ENCODE assay signal across 27 mouse cellular contexts in the genomic region with DNA sequence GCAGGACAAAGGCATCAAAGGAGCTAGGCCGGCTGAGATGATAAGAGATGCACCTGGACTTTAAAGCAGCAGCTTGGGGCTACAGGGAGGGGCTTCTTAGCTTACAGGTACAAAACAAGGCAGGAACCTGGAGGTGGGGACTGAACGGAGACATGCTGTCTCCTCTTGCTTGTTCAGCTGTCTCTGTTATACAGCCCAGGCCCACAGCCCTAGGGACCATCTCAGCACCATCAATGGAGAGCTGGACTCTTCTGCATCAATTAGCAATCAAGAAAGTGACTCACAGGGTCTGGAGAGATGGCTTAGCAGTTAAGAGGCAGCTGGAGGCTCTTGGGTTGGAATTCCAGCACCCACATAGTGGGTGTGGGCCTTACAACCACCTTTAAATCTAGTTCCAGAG. TPM values are rescaled to one million over a fixed set of nuclear protein-coding genes. Genes with fewer than 3 reads are reported as not detected.
DNase-seq lines count a peak whose midpoint lies in the region; ATAC-seq and TF ChIP-seq lines count a peak whose summit lies in the region.
"Had no signal": no experiment of that assay in that cellular context is flagged by ENCODE, and none has a peak within 500 bp of the region (broad histone marks: within the 10 kb centered on the region; RNA-seq: fewer than 3 reads in every experiment).

No protein-coding gene starts in this region.

- ATAC-seq in hindbrain, postnatal 0 days, result no peak
- no peak for ATAC-seq in CD4-positive, CD25-positive, alpha-beta regulatory T cell, adult 4 months
- no peak for ATAC-seq in kidney, embryonic 16.5 days (ENCODE audit: low FRiP score, low TSS enrichment)
- ATAC-seq: activated CD4-positive, CD25-positive, alpha-beta regulatory T cell, adult 4 months; forebrain, embryonic 14.5 days; forebrain, embryonic 16.5 days; Patski had no signal

- H3K9me3 ChIP-seq in E14TG2a.4 (ENCODE audit: low read length), result no peaks in the 10 kb centered on the region
- no peaks in the 10 kb centered on the region for H3K9me3 ChIP-seq in hindbrain, postnatal 0 days (ENCODE audit: low read length)
- no peaks in the 10 kb centered on the region for H3K9me3 ChIP-seq in kidney, embryonic 16.5 days (ENCODE audit: low read length)
- H3K9me3 ChIP-seq: embryonic facial prominence, embryonic 13.5 days; embryonic facial prominence, embryonic 15.5 days; forebrain, embryonic 10.5 days; forebrain, embryonic 12.5 days had no signal

- no peaks in the 10 kb centered on the region for H3K36me3 ChIP-seq in E14TG2a.4 (ENCODE audit: insufficient read depth, low read length)
- no peaks in the 10 kb centered on the region for H3K36me3 ChIP-seq in hindbrain, postnatal 0 days (ENCODE audit: insufficient read depth, low read length)
- no peaks in the 10 kb centered on the region for H3K36me3 ChIP-seq in kidney, embryonic 16.5 days (ENCODE audit: insufficient read depth, low read length)
- H3K36me3 ChIP-seq: embryonic facial prominence, embryonic 13.5 days; embryonic facial prominence, embryonic 15.5 days; forebrain, embryonic 10.5 days; forebrain, embryonic 12.5 days; G1E had no signal

- DNase-seq in ES-CJ7 (ENCODE audit: low read depth, low spot score) (peak; percentile 37), ZHBTc4 (ENCODE audit: low read depth, low spot score) (peak; percentile 23)
- peak; percentile 36 for DNase-seq in Muller cell, postnatal 12 days (ENCODE audit: inconsistent ontology term)
- DNase-seq in hindbrain, postnatal 0 days (ENCODE audit: low spot score), result no peak
- DNase-seq in thymus, postnatal 36 days, result no peak
- DNase-seq: adrenal gland, adult 8-10 months; adrenal gland, postnatal 14 days; adrenal gland, postnatal 36 days; cerebellum, adult 18-20 months; cerebellum, adult 8-10 months; cerebellum, adult 9-11 months; cerebellum, postnatal 14 days; cerebellum, postnatal 36 days; embryo, embryonic 11 days had no signal

- H3K9ac ChIP-seq in hindbrain, postnatal 0 days (replicated peaks; ENCODE audit: low read length), result no peak overlapping the region
- H3K9ac ChIP-seq in kidney, embryonic 16.5 days (replicated peaks; ENCODE audit: low read length), result no peak overlapping the region
- H3K9ac ChIP-seq: embryonic facial prominence, embryonic 13.5 days; embryonic facial prominence, embryonic 15.5 days; forebrain, embryonic 12.5 days had no signal

- TF ChIP-seq CTCF in E14TG2a.4 (conservative IDR thresholded peaks at IDR 0.05; ENCODE audit: low read length), result no peak
- TF ChIP-seq CTCF in hindbrain, postnatal 0 days (IDR thresholded peaks at IDR 0.05; ENCODE audit: low read depth), result no peak

- no peak overlapping the region for H3K27ac ChIP-seq in hindbrain, postnatal 0 days
- H3K27ac ChIP-seq in kidney, embryonic 16.5 days (ENCODE audit: low read length), result no peak overlapping the region
- H3K27ac ChIP-seq: embryonic facial prominence, embryonic 13.5 days; embryonic facial prominence, embryonic 15.5 days; forebrain, embryonic 10.5 days; forebrain, embryonic 12.5 days had no signal

- peaks cover 37% of the 10 kb centered on the region for H3K4me1 ChIP-seq in E14TG2a.4 (replicated peaks; ENCODE audit: low read depth, low read length)
- no peaks in the 10 kb centered on the region for H3K4me1 ChIP-seq in hindbrain, postnatal 0 days (ENCODE audit: insufficient read depth, low read length)
- no peaks in the 10 kb centered on the region for H3K4me1 ChIP-seq in kidney, embryonic 16.5 days (ENCODE audit: insufficient read depth, low read length)
- H3K4me1 ChIP-seq: embryonic facial prominence, embryonic 13.5 days; embryonic facial prominence, embryonic 15.5 days; forebrain, embryonic 10.5 days; forebrain, embryonic 12.5 days had no signal

- H3K4me3 ChIP-seq in E14TG2a.4 (replicated peaks; ENCODE audit: low read length), result 0 out of 2 replicates have a peak overlapping the region, but pooled peaks have one; percentile 14
- no peak overlapping the region for H3K4me3 ChIP-seq in hindbrain, postnatal 0 days (ENCODE audit: low read length)
- H3K4me3 ChIP-seq in kidney, embryonic 16.5 days (ENCODE audit: low read length), result no peak overlapping the region
- H3K4me3 ChIP-seq: embryonic facial prominence, embryonic 13.5 days; embryonic facial prominence, embryonic 15.5 days; erythroblast, embryonic 14.5 days; forebrain, embryonic 10.5 days; forebrain, embryonic 12.5 days had no signal

- WGBS in hindbrain, postnatal 0 days, result 54% methylated on average over 2 of the region's 2 CpGs
- 40% methylated on average over 2 of the region's 2 CpGs for WGBS in kidney, embryonic 16.5 days

- H3K4me2 ChIP-seq in hindbrain, postnatal 0 days (ENCODE audit: low read depth, low read length), result no peak overlapping the region
- no peak overlapping the region for H3K4me2 ChIP-seq in kidney, embryonic 16.5 days (replicated peaks; ENCODE audit: low read depth, low read length)
- H3K4me2 ChIP-seq: embryonic facial prominence, embryonic 13.5 days; embryonic facial prominence, embryonic 15.5 days; forebrain, embryonic 12.5 days had no signal

- no peaks in the 10 kb centered on the region for H3K27me3 ChIP-seq in E14TG2a.4 (ENCODE audit: insufficient read depth, low read length)
- no peaks in the 10 kb centered on the region for H3K27me3 ChIP-seq in hindbrain, postnatal 0 days (ENCODE audit: insufficient read depth, low read length)
- no peaks in the 10 kb centered on the region for H3K27me3 ChIP-seq in kidney, embryonic 16.5 days (ENCODE audit: insufficient read depth, low read length)
- H3K27me3 ChIP-seq: embryonic facial prominence, embryonic 13.5 days; embryonic facial prominence, embryonic 15.5 days; forebrain, embryonic 12.5 days; Patski had no signal

RNA-seq across cellular contexts. Expression of gene Zfp462, which starts 12.2 kb away (rescaled TPM):
- total RNA-seq in hindbrain, postnatal 0 days (2014; rRNA removed), result 39.4 and 76.7 TPM in 2 replicates
- 5.5 and 6.5 TPM in 2 replicates for polyA plus RNA-seq in hindbrain, postnatal 0 days (2015; fragmentation: Nextera tagmentation; extraction: Ambion mirVana)
- polyA plus RNA-seq in CD4-positive, CD25-positive, alpha-beta regulatory T cell, adult 4 months (2017; shearing (Covaris generic)), result not detected
- 3.4 and 3.8 TPM in 2 replicates for polyA plus RNA-seq in kidney, embryonic 16.5 days (2015; fragmentation: Nextera tagmentation; extraction: Ambion mirVana)
- polyA plus RNA-seq: erythroblast, embryonic 14.5 days; G1E had no signal

Comparison
In these comparisons a context has a peak if more than half of its experiments do, and no peak if none do; other contexts are left out.
1. DNase-seq: peak in ES-CJ7 (single experiment), Muller cell, postnatal 12 days (single experiment) and ZHBTc4 (single experiment); none in hindbrain, postnatal 0 days (single experiment) and thymus, postnatal 36 days (0 of 2).